Mouse (Mus musculus): ENCODE measurements around the gene Smco1.

DNA sequence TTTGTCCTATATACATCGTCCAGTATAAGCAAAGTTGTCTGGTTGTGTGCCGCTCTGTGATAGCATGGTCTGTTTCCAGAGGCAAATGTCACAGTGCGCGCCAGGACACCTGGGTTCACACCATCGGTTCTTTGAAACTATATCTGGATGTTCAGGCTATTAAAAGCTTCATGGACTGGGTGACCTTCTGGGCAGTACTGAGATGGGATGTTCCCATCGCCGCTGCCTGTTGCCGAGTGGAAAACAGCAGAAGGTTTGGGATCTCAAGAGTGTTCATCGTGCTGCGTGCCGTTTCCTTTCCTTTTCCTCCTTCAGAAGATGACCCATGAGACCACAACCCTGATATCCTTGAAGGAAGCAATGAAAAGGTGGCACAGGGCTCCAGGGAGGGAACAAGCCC lies at the start of gene Smco1:
- TF ChIP-seq CTCF (IDR thresholded peaks at IDR 0.05; ENCODE audit: borderline replicate concordance, extremely low read depth, insufficient read depth, insufficient read length) (no peak), POLR2A (IDR thresholded peaks at IDR 0.05; ENCODE audit: borderline replicate concordance, extremely low read depth, insufficient read depth, insufficient read length, poor library complexity, severe bottlenecking) (no peak)
